Mouse (Mus musculus) forebrain, embryonic 10.5 days (tissue): ENCODE measurements at regions not wholly inside any gene's neighbourhood (a gene's known extent, or its start where the extent isn't known, plus 50 kb on each side); places are given as distances from the start of the nearest gene placed in this dataset.

Experiments used
- DNase-seq: peaks from one replicate; pipeline ENCODE4 v3.0.0-alpha.2; 2017; ENCODE audit warnings: low spot score; ENCODE audit errors: extremely low spot score
- H3K27ac ChIP-seq: fragments of 300-500 bp; sonication (generic); 2 replicates; pipeline ENCODE4 v1.5.1; 2016; ENCODE audit warnings: mild to moderate bottlenecking
- H3K27me3 ChIP-seq: fragments of 300-500 bp; sonication (generic); 2 replicates; pipeline ENCODE4 v1.6.1; 2016; ENCODE audit warnings: mild to moderate bottlenecking; ENCODE audit not compliant: poor library complexity, severe bottlenecking
- H3K36me3 ChIP-seq: fragments of 300-500 bp; sonication (generic); replicated peaks from 2 replicates; pipeline ENCODE4 v1.6.1; 2016; ENCODE audit warnings: mild to moderate bottlenecking, moderate library complexity
- H3K4me1 ChIP-seq: fragments of 300-500 bp; sonication (generic); 2 replicates; pipeline ENCODE4 v1.6.1; 2016
- H3K4me3 ChIP-seq: fragments of 300-500 bp; sonication (generic); 2 replicates; pipeline ENCODE4 v1.5.1; 2016; ENCODE audit warnings: mild to moderate bottlenecking, moderate library complexity
- H3K9me3 ChIP-seq: fragments of 300-500 bp; sonication (generic); 2 replicates; pipeline ENCODE4 v1.6.1; 2016; ENCODE audit warnings: mild to moderate bottlenecking, moderate library complexity
- WGBS: fragments of 180-500 bp; shearing (Covaris S2); methylation state at CpG from one replicate; pipeline ENCODE4 v1.1.7; 2016; 5-methylcytosine and 5-hydroxymethylcytosine counted together

DNA sequence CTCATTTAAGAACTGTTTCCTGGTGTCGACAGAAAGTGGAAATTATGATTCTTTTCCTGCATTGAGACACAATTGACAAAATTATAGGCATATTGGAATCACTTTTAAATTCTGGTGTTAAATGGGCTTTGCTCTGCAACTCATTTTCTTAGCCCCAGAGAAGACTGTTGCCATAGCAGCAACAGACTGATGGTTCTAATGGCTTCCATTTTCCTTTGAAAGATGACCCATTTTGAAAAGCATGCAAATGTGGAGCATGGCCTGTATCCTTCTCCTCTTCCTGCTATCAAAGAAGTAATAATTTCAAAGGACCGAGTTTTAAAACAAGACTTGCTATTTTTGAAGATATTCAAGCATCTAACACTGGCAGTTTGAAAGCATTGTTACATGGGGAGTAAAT is 494.9 kb upstream of the Intu start:
- Histone ChIP-seq H3K36me3 (no peaks in the 10 kb centered on the region), H3K27me3 (no peaks in the 10 kb centered on the region), H3K4me1 (no peaks in the 10 kb centered on the region), H3K4me3 (no peak overlapping the region), H3K27ac (no peak overlapping the region), H3K9me3 (no peaks in the 10 kb centered on the region)
- WGBS = 81% methylated on average over 2 of the region's 2 CpGs
- DNase-seq = no peak

DNA sequence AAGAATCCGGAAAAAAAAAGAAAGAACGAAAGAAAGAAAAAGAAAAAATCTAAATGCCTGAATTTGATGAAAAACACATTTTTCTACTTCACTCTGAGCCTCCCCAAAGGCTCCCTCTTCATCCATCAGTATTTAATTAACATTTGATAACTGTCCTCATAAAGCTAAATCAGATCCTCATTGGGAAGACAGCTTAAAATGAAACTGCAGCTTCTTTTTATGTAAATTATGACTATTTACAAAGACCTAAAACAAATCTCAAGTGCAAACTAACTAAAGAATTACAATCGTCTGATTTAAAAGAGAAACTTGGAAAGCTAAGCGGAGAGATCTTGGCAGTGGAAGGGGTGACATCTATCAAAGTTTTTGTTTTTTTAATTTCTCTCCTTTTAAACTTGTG is 481.4 kb upstream of the Intu start:
- 80% methylated on average over 4 of the region's 4 CpGs for WGBS
- Histone ChIP-seq H3K27me3 (no peaks in the 10 kb centered on the region), H3K4me1 (no peaks in the 10 kb centered on the region), H3K4me3 (no peak overlapping the region), H3K27ac (no peak overlapping the region), H3K9me3 (no peaks in the 10 kb centered on the region), H3K36me3 (no peaks in the 10 kb centered on the region)
- DNase-seq = no peak

DNA sequence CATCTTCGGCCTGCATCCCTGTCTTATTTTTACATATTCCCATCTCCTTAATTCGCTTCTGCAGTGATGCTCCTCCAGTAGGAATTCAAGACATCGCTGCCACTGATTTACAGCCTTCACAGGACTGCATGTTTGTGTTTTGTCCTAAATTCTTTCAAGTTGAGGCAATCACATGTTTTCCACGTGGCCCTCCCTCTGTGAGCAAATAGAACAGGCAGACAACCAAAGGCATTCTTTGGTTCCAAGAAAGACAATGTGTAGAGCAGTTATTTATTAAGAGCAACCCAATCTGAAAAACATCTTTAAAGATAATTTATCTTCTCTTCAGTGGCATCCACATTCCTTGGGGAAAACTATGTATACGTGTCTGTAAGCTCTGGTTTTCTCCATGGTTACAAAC is 472.8 kb upstream of the Intu start:
- no peaks in the 10 kb centered on the region for H3K4me1 ChIP-seq
- H3K36me3 ChIP-seq = no peaks in the 10 kb centered on the region
- H3K4me3 ChIP-seq = no peak overlapping the region
- no peaks in the 10 kb centered on the region for H3K27me3 ChIP-seq
- no peak for DNase-seq
- WGBS = 84% methylated on average over 5 of the region's 5 CpGs
- no peak overlapping the region for H3K27ac ChIP-seq
- no peaks in the 10 kb centered on the region for H3K9me3 ChIP-seq

DNA sequence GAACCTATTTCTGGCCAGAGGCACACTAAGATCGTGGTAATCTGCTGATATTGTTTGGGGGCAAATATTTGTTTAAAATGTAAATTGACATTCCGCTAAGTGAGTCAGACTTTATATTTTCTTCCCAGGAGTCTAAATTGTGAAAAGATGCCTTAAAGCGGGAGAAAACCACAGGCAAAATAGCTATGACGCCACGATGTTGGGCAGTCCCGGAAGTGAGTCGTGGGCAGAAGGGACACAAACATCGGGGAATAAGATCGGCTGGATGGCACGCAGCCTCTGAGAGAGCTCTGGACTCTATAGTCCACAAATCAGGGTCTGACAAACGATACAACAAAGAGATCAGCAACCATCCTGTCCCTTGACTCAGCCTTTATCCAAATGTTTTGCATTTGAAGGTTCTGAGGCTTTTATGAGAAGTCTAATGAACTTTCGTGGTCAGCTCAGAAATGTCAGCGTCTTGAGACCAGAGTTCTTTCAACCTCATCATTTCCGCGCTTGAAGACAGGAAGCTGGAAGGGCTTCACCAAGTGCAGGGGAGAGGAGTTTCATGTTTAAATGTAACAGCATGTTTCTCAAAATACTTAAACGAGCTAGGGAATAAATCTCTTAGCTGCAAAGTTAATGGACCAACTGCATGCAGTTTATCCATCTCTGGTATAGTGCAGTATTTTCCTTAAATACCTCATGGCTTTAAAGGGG is 472.2 kb upstream of the Intu start:
- no peaks in the 10 kb centered on the region for H3K27me3 ChIP-seq
- 89% methylated on average over 16 of the region's 16 CpGs for WGBS

DNA sequence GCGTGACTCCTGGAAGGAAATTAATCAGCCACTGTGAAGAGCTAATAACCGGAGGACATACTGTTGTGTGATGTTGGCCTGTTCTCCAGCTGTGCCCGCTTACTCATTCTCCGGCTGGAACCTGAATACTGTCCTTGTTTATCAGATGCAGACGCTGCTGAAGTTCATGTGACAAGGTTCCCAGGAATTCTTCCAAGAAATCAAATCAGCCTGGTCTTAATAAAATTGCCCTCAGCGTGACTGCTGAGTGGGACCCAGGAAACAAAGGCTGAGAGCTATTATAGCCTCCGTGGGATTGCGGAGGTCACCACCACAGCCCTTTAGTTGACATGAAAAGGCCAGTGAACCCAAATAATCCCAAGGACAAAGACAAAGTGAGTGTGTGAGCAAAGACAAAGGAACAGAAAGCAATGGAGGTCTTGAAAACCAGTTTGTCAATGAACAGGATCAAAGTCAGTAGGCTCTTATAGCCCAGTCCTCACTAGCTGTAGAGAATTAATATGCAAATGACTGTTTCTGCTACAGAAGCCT is 460.9 kb upstream of the Intu start:
- Histone ChIP-seq H3K4me3 (no peak overlapping the region), H3K36me3 (no peaks in the 10 kb centered on the region), H3K9me3 (no peaks in the 10 kb centered on the region), H3K27ac (peak overlapping the region; percentile 36; the same call in 1 of the 2 replicates), H3K4me1 (peaks cover 28% of the 10 kb centered on the region), H3K27me3 (no peaks in the 10 kb centered on the region)
- WGBS = 11% methylated on average over 8 of the region's 8 CpGs
- peak; percentile 69 for DNase-seq

More for the DNA sequence above, 472.2 kb upstream of the Intu start:
- Histone ChIP-seq H3K27ac (0 out of 2 replicates have a peak overlapping the region, but pooled peaks have one; percentile 11), H3K9me3 (no peaks in the 10 kb centered on the region), H3K4me3 (no peak overlapping the region), H3K36me3 (no peaks in the 10 kb centered on the region), H3K4me1 (no peaks in the 10 kb centered on the region)
- DNase-seq = no peak

DNA sequence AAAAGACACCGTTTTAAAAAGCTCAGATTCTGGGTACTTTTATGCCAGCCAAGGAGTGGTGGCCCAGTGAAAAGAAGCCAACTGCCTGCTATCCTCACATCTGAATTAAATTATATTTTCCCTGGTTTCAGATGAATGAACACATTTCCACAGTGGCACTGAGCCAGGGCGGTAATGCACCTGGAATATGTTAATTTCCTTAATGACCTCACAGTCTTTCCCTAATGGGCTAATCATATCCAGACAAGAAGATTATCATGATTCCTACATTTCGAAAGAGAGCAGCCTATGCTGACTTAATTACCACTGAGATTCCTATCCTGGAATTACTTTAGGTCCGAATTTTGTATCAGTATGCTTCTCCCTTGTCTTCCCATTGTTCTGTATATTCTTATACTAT is 454.3 kb upstream of the Intu start:
- peaks cover 24% of the 10 kb centered on the region for H3K4me1 ChIP-seq
- no peaks in the 10 kb centered on the region for H3K36me3 ChIP-seq
- 0 out of 2 replicates have a peak overlapping the region, but pooled peaks have one; percentile 8 for H3K27ac ChIP-seq
- no peak overlapping the region for H3K4me3 ChIP-seq
- no peak for DNase-seq
- no peaks in the 10 kb centered on the region for H3K27me3 ChIP-seq
- H3K9me3 ChIP-seq = no peaks in the 10 kb centered on the region
- 67% methylated on average over 4 of the region's 4 CpGs for WGBS

DNA sequence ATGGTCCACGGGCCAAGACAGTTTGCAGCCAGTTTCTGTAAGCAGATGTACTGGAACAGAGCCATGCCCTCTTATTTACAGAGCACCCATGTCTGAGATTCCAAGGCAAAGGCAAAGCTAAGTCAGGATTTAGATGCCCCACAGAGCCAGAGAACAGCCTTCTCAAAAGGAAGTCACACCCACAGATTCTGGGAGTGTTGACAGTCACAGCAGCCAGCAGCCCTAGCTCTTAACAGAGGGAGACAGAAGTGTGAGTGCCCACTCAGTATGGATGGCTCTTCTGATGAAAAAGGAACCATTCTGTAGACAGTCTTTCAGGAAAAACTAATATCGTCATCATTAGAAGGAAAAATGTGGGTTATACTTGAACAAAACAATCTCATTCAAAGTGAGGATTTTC is 446.0 kb upstream of the Intu start:
- 90% methylated on average over 2 of the region's 2 CpGs for WGBS

DNA sequence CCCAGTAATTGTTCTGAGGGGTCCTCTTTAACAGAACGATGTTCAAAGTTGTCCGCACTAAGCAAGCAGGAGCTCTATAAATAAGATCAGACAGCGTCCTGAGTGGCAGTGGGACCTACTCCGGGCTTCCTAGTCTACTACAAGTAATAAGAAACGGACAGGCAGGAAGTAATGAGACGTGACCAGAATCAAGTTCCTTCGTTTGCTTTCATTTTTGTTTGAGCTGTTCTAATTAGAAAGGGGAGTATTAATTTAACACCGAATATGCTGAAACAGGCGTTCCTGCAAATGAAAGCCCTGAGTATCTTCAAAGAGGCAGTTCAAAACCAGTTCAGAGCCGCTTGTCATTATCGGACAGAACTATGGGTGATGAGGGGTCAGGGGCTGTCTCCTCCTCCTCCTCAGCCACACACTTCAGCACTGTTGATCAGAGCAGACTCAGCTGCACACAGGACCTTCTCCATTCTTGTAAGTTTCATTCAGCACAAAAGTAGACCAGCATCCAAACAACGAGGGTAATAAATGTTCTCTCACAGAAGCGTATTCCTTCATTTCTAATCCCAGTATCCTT is 439.2 kb upstream of the Intu start:
- no peaks in the 10 kb centered on the region for H3K36me3 ChIP-seq
- H3K4me1 ChIP-seq = peaks cover 26% of the 10 kb centered on the region
- peak overlapping the region; percentile 81 for H3K27ac ChIP-seq
- no peak overlapping the region for H3K4me3 ChIP-seq
- no peaks in the 10 kb centered on the region for H3K9me3 ChIP-seq
- 74% methylated on average over 13 of the region's 13 CpGs for WGBS
- no peaks in the 10 kb centered on the region for H3K27me3 ChIP-seq
- DNase-seq = no peak

More for the DNA sequence above, 446.0 kb upstream of the Intu start:
- no peaks in the 10 kb centered on the region for H3K9me3 ChIP-seq
- DNase-seq = no peak
- H3K36me3 ChIP-seq = no peaks in the 10 kb centered on the region
- H3K4me1 ChIP-seq = peaks cover 6% of the 10 kb centered on the region
- no peaks in the 10 kb centered on the region for H3K27me3 ChIP-seq
- no peak overlapping the region for H3K27ac ChIP-seq
- no peak overlapping the region for H3K4me3 ChIP-seq

DNA sequence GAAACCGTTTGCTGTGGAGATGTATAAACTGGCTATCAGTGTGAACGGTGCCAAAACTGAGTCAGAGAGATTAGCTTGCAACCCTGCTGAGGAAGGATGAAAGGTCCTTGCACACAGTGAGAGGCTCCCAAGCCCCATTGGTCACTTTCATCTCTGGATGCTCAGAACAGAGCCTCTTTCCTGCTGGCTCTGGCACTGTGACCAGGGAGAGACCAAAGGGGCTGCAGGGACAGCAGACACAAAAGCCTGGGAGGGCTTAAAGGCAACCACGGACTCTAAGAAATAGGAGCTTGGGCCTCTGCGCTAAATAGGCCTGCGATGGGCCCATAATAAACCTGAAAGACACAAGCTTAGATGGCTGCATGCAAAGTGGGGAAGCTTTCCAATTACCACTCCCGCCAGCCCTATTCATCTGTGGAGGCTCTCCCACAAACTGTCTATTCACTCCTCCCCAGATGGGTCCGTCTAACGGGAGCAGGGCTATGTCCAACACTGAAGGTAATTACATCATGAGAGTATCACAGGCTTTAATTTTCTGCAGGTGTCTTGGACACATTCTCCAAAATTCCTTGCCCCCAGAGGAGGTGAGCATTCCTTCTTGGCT is 438.2 kb upstream of the Intu start:
- DNase-seq = peak; percentile 50
- Histone ChIP-seq H3K4me3 (no peak overlapping the region), H3K27ac (peak overlapping the region; percentile 81), H3K36me3 (no peaks in the 10 kb centered on the region), H3K27me3 (no peaks in the 10 kb centered on the region), H3K4me1 (peaks cover 26% of the 10 kb centered on the region), H3K9me3 (no peaks in the 10 kb centered on the region)
- 21% methylated on average over 8 of the region's 8 CpGs for WGBS

DNA sequence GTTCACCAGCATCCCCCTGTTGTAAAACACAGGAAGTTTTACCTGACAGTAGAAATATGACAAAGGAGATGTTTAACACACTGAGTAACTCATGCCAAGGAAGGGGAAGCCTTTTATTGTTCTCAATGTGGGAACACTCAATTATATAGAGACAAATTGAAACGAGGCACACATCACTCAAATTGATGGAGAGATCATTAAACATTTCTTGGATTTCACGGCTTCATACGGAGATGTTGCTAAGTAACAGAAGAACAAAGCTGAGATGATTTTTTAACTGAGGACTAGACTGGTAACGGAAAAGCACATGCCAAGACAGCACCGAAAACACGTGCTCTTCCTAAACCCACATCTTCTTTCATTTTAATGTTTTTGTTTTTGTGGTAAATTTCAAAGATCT is 437.0 kb upstream of the Intu start:
- no peak for DNase-seq
- Histone ChIP-seq H3K4me1 (peaks cover 26% of the 10 kb centered on the region), H3K27me3 (no peaks in the 10 kb centered on the region), H3K9me3 (peaks cover 3% of the 10 kb centered on the region; the same call in 1 of the 2 replicates), H3K27ac (peak overlapping the region; percentile 81; the same call in 1 of the 2 replicates), H3K36me3 (no peaks in the 10 kb centered on the region), H3K4me3 (no peak overlapping the region)
- WGBS = 76% methylated on average over 6 of the region's 6 CpGs

DNA sequence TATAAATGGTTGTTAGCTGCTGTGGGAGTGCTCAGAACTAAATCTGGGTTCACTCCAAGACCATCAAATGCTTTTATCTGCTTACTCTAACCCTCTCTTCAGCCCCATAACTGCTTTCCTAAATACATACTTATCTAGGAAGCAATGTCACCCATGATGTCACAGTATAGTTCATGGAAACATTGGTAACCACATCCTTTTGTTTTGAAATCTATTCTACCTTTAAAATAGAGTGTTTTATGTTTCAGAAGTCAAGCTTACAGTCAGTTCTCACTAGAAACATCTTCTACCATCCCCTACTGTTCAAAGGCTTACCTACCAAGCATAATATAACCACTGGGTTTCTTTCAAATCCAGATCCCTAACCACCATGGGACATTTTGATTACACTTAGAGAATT is 436.4 kb upstream of the Intu start:
- H3K4me1 ChIP-seq = peaks cover 26% of the 10 kb centered on the region
- DNase-seq = no peak
- H3K4me3 ChIP-seq = no peak overlapping the region
- no peaks in the 10 kb centered on the region for H3K36me3 ChIP-seq
- H3K27ac ChIP-seq = no peak overlapping the region
- no peaks in the 10 kb centered on the region for H3K27me3 ChIP-seq
- H3K9me3 ChIP-seq = peaks cover 3% of the 10 kb centered on the region; the same call in 1 of the 2 replicates

DNA sequence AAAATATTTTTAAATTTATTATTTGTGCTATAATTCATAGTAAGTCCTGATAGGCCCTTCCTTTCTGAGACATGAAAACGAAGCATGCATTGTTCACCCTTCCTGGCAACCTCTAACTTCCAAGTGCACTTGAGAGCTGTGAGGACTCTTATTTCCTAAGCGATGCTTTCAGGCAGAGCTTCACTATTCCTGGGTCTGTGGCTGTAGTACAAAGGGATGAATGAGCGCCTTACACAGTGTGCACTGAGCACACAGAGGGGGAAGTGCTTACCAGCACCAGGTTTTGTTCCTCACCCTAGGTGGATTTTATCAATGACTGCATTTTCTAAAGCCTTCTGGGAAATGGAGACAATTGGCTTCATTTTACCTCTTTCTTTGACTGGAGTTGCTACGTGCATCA is 428.4 kb upstream of the Intu start:
- H3K27ac ChIP-seq = peak overlapping the region; percentile 80
- DNase-seq = peak; percentile 52
- peaks cover 6% of the 10 kb centered on the region; the same call in 1 of the 2 replicates for H3K9me3 ChIP-seq
- WGBS = 29% methylated on average over 4 of the region's 4 CpGs
- H3K36me3 ChIP-seq = no peaks in the 10 kb centered on the region
- no peaks in the 10 kb centered on the region for H3K27me3 ChIP-seq
- no peak overlapping the region for H3K4me3 ChIP-seq
- peaks cover 23% of the 10 kb centered on the region for H3K4me1 ChIP-seq

DNA sequence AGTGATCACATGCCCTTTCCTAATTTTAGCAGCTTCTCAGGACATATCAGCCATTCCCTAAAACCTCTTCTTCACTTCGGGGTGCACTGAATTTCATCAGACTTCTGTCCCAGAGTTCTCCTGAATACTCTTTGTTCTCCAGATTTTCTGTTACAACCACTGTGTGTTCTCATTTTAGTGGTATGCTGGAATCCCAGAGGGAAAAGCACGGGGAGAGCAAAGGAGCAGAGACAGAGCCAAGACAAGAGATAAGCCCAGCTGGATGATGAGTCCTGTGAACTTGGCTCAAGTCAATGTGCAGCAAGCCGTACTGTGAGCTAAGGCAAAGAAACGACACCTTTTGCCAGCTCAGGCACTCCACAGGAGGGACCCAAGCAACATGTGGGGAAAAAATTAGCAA is 416.3 kb upstream of the Intu start:
- WGBS = 77% methylated on average over 4 of the region's 4 CpGs
- Histone ChIP-seq H3K36me3 (no peaks in the 10 kb centered on the region), H3K27ac (peak overlapping the region; percentile 49; the same call in 1 of the 2 replicates), H3K4me1 (peaks cover 24% of the 10 kb centered on the region), H3K4me3 (no peak overlapping the region), H3K27me3 (no peaks in the 10 kb centered on the region), H3K9me3 (no peaks in the 10 kb centered on the region)
- DNase-seq = no peak
